Mouse (Mus musculus) liver, adult 10 weeks (tissue): ENCODE measurements around the gene Llcfc1. TPM values are rescaled to one million over a fixed set of nuclear protein-coding genes. Genes with fewer than 3 reads are reported as not detected.

Source experiments
- polyA plus RNA-seq: library from polyadenylated mRNA; stranded (reverse); fragments of 350-450 nt; fragmentation: Illumina TruSeq; extraction: RNeasy Lipid Tissue Mini Kit (QIAGEN cat#74804); gene quantifications from one replicate; pipeline ENCODE4 v1.2.3, GENCODE M21; 2014; ENCODE audit warnings: low read depth, low replicate concordance

Llcfc1 gene
- not detected for polyA plus RNA-seq

DNA sequence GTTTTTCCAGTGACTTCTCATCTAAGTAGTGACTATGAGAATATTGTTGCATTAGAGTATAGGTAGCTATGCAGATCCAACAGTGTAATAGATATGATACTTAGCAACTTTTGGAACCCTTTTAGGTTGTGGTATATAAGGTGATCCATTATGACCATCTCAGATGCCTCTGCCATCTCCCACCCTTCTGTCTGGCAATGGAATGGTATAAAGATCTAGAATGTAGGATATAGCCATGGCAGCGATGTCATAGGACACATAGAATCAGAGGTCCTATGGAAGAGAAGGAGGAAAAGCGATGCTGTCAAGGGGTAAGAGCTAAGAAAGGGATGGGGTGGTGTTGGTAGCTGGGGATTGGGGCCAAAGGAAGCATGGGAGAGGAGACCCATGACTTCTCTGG is at the start of gene Llcfc1:
TSS of gene Llcfc1 (plus strand) at position 301 of the 400 bp plus-strand sequence.

GRCm38 (mm10) chr6:41636178-41636577 is 48.1 kb upstream of the Llcfc1 start, which contains the start of gene Trpv6:
Trpv6 (minus strand) TSS chr6:41636405.

DNA sequence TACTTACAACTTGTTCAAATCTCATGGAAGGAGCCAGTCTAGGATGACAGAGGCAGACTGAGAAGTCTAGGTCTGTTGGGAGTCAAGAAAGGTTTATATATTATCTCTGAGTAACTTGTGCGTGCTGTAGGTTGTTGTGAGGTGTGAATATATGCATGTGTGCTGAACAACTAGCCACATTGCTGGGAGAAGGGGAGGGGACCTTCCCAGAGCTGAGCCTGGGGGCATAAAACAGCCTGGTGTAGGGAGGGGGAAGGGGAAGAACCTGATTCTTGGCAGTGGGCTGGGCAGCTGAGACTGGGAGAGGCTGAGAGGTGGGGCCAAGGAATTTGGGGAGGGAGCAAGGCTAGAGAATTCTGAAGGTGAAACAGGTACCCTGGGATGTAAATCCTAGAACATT is 3.6 kb upstream of the Llcfc1 start, which contains the start of gene Trpv5:
TSS of gene Trpv5 (minus strand) at position 101 of the 400 bp plus-strand sequence.

DNA sequence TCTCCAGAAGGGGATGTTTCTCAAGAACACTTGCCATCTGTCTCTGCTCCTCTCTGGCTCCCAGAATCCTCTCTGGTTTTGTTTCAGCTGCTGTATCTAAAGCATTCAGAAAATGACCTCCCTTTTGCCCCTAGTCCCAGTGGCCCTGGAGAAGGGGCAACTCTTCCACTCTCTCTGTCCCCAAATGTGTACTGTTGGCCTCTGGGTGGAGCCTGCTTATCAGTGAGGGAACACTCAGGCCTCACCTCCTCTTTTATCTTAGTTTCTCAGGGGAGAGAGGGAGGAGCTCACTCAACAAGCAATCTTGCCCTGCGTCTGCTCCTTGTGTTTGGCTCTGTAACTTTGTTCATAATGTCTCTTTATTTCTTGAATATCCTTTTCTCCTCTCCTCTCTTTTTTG is 19.9 kb downstream of the Llcfc1 start, which contains the start of gene Kel:
TSS of gene Kel (minus strand) at position 217 of the 400 bp plus-strand sequence.

Other genes starting within 250 kb of the Llcfc1 start
- not detected for gene Gm10334, start 238.3 kb upstream of the Llcfc1 start, polyA plus RNA-seq
- gene Prss1, start 225.5 kb upstream of the Llcfc1 start, polyA plus RNA-seq: not detected
- not detected for gene Prss2, start 162.6 kb upstream of the Llcfc1 start, polyA plus RNA-seq
- gene Ephb6, start 78.9 kb upstream of the Llcfc1 start, polyA plus RNA-seq: not detected
- gene Trpv6, start 48.0 kb upstream of the Llcfc1 start, polyA plus RNA-seq: not detected
- gene Trpv5, start 3.7 kb upstream of the Llcfc1 start, polyA plus RNA-seq: not detected
- gene Kel, start 19.9 kb downstream of the Llcfc1 start, polyA plus RNA-seq: not detected
- gene Olfr459, start 90.7 kb downstream of the Llcfc1 start, polyA plus RNA-seq: not detected
- gene Pip, start 163.1 kb downstream of the Llcfc1 start, polyA plus RNA-seq: not detected
- not detected for gene Sval2, start 168.6 kb downstream of the Llcfc1 start, polyA plus RNA-seq